Mouse (Mus musculus) limb, embryonic 10.5 days (tissue): Measurements from ENCODE around the gene Zfp653. TPM values are rescaled to one million over a fixed set of nuclear protein-coding genes. Genes with fewer than 3 reads are reported as not detected.

Experiments
- microRNA-seq: library from miRNA; unstranded; fragments of <30 nt; microRNA quantifications from one replicate; pipeline ENCODE4, GENCODE M21; 2017
- polyA plus RNA-seq: library from polyadenylated mRNA; unstranded; fragments of >200 nt; fragmentation: Nextera tagmentation; extraction: Ambion mirVana; gene quantifications from 2 replicates; pipeline ENCODE4 v1.2.1, GENCODE M21; 2016

Zfp653 gene
- polyA plus RNA-seq, 1 experiment from 2014 or later = 11.0 TPM

Small RNA genes within 50 kb of the gene (microRNA-seq; reads per million reads assigned to microRNA genes)
- not detected for gene Mir7084

Other genes with a start within 250 kb of the Zfp653 start
- gene Angptl8, start 235.9 kb downstream of the Zfp653 start, polyA plus RNA-seq = 1.2 and 1.6 TPM in 2 replicates
- gene Dock6, start 218.7 kb downstream of the Zfp653 start, polyA plus RNA-seq = 46.0 and 52.0 TPM in 2 replicates
- gene Rab3d, start 153.2 kb downstream of the Zfp653 start, polyA plus RNA-seq = 2.7 and 5.0 TPM in 2 replicates
- 3.0 and 3.9 TPM in 2 replicates for gene Ccdc159, start 143.9 kb downstream of the Zfp653 start, polyA plus RNA-seq
- 31.1 and 33.5 TPM in 2 replicates for gene Tmem205, start 143.8 kb downstream of the Zfp653 start, polyA plus RNA-seq
- 6.4 and 7.8 TPM in 2 replicates for gene Plppr2, start 134.3 kb downstream of the Zfp653 start, polyA plus RNA-seq
- gene Swsap1, start 115.6 kb downstream of the Zfp653 start, polyA plus RNA-seq = 7.3 and 8.2 TPM in 2 replicates
- 7.6 and 8.2 TPM in 2 replicates for gene Epor, start 107.9 kb downstream of the Zfp653 start, polyA plus RNA-seq
- 5.1 and 5.7 TPM in 2 replicates for gene Rgl3, start 81.9 kb downstream of the Zfp653 start, polyA plus RNA-seq
- 2.0 TPM in 2 replicates for gene Ccdc151, start 68.7 kb downstream of the Zfp653 start, polyA plus RNA-seq
- gene Prkcsh, start 68.6 kb downstream of the Zfp653 start, polyA plus RNA-seq = 111 and 113 TPM in 2 replicates
- gene Elavl3, start 19.4 kb downstream of the Zfp653 start, polyA plus RNA-seq = 0.06 and 0.10 TPM in 2 replicates
- not detected in 2 replicates for gene Gm49318, start 117 bp downstream of the Zfp653 start, polyA plus RNA-seq
- 38.9 and 46.4 TPM in 2 replicates for gene Ecsit, start 14.1 kb upstream of the Zfp653 start, polyA plus RNA-seq
- gene Cnn1, start 27.8 kb upstream of the Zfp653 start, polyA plus RNA-seq = 0.89 and 2.4 TPM in 2 replicates
- gene Elof1, start 45.8 kb upstream of the Zfp653 start, polyA plus RNA-seq = 233 and 257 TPM in 2 replicates
- gene Acp5, start 64.3 kb upstream of the Zfp653 start, polyA plus RNA-seq = 16.7 and 22.9 TPM in 2 replicates
- gene Pigyl, start 85.5 kb upstream of the Zfp653 start, polyA plus RNA-seq = 47.1 and 47.3 TPM in 2 replicates
- 0.10 and 0.18 TPM in 2 replicates for gene Zfp872, start 116.7 kb upstream of the Zfp653 start, polyA plus RNA-seq
- gene Zfp809, start 154.3 kb upstream of the Zfp653 start, polyA plus RNA-seq = 10.3 and 12.7 TPM in 2 replicates
- 8.7 and 9.5 TPM in 2 replicates for gene Zfp599, start 188.5 kb upstream of the Zfp653 start, polyA plus RNA-seq
- 23.3 and 36.1 TPM in 2 replicates for gene Zfp810, start 236.3 kb upstream of the Zfp653 start, polyA plus RNA-seq